Mouse (Mus musculus): ENCODE results near the gene Farp2. TPM values are rescaled to one million over a fixed set of nuclear protein-coding genes. Genes with fewer than 3 reads are reported as not detected.
"Not testable (repeated sequence)": the region's sequence is repeated elsewhere in the genome, so short reads cannot be mapped to it uniquely, and the experiment has no call there.

Farp2 gene
- total RNA-seq, 2 experiments from 2014 or later: 17.7 to 20.1 TPM

DNA sequence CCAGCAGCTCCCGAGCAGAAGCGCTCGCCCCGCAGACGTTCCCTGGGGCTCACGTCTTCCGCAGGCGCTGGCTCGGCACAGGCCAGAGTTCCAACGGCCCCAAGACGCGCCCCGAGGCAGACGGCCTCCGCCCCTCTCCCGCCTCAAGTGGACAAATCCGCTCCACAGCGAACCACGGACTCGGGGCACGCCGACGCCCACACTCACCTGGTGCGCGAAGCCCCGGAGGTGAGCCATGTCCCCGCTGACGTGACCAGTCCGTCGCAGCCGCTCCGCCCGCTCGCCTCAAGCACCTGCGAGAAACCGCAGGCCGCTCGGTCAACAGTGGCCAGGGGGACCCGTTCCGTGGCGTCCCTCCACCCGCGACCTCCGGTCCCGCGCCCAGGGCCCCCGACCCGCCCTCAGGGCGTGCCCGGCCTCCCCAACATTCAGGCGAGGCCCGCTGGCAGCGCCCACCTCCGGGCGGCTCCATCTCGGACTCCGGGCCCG lies 123.3 kb downstream of the Farp2 start:
- DNase-seq: no peak

DNA sequence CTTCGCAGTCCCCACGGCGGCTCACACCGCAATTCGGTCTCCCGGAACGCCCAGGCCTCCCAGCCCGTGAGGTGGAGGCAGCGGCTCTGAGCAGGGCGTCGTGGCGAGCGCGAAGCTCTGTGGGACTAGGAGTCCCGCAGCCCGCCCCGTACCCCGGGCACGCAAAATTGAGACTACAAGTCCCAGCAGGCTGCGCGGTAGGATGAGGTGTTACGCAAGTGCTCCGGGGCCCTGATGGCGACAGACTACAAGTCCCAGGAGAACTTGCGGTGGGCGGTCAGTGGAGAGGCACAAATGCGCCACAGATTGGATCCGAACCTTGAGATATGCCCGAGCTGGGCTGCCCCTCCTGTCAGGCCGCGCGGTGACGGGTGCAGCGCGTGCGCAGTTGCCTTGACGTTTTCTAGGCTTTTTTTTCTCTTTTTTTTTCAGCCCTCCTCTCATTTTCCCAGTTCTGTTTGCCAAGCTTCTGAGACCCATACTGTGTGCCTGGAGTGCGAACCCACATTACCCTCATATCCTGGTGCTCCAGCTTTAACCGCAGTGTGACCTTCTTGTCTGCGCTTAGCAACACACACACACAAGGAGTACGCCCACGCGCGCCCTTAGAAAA lies 123.8 kb downstream of the Farp2 start:
- DNase-seq: peak; percentile 98

DNA sequence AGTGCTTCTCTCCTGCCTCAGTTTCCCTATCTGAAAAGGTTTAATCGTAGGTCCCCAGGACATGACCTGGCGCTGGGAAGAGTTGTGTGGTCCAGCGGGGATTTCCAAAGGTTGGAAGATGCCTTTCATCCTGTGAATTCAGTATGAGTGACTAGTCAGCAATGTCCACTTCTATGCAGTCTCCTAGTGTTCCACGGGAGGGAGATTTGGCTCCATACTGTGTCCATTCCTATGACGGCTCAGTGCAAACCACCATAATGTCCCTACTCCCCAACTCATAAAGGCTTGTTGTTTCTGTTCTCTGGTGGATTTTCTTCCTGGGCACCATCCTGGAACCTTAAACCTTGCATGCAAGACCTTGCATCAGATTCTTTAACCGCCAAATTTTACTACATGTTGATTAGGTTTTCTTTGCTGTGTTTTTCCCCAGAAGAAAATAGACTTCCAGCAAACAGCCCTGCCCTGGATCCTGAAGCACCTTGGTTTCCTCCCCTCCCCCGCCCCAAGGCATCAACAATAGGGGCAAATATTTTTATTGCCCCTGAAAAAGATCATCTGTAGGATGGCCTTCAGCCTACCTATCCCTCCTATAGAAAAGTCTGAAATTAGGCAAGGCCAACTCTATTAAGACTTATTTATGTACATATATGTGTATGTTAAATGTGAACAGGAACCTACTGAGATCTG lies 124.5 kb downstream of the Farp2 start:
- no peak for DNase-seq

DNA sequence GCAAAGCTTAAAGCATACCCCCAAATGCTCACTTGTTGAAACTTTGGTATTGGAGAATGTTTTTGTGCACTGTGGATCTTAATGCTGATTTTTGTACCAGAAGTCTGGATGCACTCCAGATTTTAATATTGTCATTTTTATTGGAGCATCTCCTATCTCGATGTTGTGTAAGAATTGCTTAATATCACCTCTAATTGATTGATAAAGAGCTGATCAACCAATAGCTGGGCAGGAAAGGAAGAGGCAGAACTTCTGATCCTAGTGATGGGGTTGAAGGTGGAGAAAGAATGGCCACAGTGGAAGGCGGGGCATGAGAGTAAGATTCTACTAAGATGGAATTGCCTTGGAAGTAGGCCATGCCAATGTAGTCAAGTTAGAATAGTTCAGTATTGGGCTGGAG lies 130.1 kb downstream of the Farp2 start:
- DNase-seq: no peak

DNA sequence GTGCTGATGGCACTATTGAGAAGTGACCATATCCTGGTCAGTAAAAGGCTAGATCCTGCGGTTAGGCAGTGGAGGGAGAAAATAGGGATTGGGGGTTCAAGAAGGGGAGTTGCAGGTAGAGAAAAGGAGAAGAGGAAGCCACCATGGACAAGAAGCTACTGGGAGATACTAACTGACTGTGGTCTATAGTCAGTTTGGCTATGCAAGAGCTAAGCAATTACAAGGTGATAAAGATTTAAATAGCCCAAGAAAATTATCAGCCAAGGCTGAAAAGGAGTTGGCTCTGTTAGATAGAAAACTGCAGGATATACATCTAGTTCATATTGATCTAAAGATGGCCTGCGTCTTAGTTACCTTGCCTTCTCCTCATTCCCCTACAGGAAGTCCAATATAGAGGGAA lies 130.8 kb downstream of the Farp2 start:
- DNase-seq: no peak

DNA sequence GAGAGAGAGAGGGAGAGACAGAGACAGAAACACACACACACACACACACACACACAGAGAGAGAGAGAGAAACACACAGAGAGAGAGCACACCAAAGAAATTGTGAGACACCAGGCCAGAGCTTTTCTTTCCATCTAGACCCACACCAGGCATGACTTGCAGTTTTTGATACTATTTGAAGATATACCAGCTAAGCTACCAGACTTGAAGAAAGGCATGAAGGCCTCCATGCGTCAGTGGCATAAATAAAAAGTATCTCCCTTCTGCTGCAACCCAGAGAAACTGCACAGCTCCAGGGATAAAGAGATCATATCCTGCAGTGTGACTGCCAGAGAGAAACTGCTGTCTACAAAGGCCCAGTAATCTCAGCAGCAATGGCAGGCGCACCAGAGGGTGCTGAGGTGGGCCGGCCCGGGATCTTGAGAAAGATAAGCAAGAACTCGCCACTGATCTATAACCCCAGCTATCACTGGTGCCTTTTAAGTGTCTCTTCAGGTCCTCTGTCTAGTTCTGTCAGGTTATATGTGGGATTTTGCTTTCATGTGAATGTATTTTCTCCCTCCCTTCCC lies 137.8 kb downstream of the Farp2 start:
- DNase-seq: no peak

DNA sequence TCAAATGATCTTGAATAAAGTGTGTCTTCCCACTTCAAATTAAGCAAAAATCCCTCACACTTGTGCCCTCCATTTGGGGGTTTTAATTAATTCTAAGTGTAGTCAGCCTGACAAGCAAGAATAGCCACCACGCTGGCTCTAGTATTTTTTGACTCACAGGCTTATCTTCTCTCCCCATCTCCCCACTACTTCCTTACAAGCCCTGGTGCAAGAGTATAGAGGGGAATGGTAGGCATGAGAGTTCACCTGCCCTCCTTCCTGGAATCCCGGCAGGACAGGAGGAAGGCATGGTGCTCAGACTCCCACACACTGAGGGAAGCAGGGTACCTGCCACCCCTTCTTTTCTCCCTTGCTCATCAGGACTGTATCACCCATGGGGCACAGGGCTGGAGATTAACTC lies 142.4 kb downstream of the Farp2 start:
- DNase-seq: no peak

DNA sequence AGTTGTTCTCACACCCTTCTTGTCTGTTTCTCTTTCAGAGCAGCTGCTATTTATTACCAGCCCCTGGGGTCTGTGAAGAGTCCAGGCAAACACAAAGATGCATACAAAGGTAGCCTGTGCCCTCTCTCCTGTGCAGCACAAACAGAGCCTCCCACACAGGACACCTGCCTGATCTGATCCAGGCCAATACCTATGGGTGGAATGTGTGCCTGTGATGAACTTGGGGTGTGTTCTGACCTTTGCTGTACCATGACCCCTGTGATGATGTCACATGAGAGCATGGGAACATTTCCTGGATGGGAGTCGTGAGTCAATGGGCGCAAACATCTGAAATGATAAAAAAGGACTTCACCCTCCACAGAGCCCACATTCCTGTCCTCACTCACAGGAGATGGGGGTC lies 142.9 kb downstream of the Farp2 start:
- DNase-seq: no peak

DNA sequence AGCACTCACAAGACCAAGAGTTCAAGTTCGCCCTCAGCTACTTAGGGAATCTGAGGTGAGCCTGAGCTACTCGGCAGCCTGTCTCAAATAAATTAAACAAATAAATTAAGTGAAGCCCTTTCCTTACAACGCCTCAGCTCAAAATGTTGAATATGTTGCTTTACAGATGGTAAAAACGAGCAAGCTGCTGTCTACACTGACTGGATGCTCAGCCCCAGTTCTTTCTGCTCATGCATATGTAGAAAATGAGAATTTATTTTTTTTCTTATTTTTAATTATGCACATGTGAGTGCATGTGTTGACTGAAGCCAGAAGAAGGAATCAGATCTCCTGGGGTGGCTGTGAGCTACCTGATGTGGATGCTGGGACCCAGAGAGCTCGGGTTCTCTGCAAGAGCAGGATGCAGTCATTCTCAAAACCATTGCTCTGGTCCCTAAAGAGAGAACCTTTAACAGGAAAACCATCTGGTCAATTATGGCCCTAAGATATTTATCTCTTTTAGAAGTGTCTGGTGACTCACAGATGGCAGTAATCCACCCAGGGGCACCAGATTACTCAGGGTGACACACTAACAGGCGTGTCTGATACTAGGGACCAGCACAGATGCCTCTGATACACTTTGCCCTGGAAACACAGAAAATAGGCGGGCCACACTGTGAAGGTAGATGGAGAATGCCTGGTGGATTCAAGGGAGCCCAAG lies 144.6 kb downstream of the Farp2 start:
- DNase-seq: no peak

DNA sequence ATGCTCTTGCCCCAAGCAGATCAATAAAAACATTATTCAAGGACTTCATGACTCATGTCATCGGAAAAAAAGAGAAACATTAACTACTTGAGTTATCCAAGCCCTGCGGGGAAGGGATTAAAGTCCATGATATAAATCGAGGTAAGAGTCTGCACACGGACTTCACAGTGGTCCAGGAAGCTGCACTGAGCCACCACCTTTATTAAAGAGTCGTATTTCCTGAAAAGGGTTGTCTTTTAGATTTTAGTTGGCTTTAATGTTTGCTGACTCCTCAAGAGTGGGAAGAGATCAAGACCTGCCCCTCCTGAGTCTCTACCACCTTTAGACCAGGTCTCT lies 145.1 kb downstream of the Farp2 start:
- DNase-seq: no peak

DNA sequence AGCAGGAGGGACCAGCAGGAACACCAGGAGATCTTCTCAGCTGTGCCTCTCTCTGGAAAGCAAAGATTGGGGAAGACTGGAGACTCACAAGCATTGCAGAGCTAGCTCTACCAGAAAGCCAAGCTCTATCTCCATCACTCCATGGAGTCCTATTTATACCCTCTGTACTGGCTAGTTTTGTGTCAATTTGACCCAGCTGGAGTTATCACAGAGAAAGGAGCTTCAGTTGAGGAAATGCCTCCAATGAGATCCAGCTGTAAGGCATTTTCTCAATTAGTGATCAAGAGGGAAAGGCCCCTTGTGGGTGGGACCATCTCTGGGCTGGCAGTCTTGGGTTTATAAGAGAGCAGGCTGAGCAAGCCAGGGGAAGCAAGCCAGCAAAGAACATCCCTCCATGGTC lies 146.7 kb downstream of the Farp2 start, which contains the start of gene Stk25:
Gene Stk25, minus strand, starts transcription at position 101 of the 400 bp plus-strand sequence.
- DNase-seq: not testable (repeated sequence)

DNA sequence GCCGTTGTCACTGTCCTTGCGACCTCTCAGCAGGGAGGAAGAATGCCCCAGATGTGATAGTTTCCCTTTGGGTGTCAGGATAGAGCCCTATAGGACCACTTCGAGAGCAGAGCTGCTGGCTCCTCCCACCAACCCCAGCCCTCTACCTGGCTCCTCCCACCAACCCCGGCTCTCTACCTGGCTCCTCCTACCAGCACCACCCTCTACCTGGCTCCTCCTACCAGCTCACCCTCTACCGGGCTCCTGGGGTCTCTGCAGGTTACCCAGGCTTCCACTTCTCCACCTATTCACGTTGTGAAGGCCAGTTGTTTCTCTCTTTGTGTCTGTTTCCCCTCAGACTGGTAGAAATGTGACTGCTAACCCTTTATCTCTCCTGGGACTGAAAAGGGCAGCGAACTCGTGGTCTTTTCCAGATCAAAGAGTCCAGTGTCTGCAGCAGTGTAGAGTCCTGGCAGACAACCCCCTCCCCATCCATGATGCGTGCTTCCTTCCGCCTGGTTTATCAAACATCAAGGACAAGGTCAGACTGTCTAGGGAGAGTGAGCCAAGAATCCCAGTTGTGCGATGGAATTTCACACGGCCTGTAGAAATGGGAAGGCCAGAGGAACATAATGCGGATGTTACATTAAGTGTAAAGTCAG lies 156.0 kb downstream of the Farp2 start:
- peak; percentile 71 for DNase-seq

DNA sequence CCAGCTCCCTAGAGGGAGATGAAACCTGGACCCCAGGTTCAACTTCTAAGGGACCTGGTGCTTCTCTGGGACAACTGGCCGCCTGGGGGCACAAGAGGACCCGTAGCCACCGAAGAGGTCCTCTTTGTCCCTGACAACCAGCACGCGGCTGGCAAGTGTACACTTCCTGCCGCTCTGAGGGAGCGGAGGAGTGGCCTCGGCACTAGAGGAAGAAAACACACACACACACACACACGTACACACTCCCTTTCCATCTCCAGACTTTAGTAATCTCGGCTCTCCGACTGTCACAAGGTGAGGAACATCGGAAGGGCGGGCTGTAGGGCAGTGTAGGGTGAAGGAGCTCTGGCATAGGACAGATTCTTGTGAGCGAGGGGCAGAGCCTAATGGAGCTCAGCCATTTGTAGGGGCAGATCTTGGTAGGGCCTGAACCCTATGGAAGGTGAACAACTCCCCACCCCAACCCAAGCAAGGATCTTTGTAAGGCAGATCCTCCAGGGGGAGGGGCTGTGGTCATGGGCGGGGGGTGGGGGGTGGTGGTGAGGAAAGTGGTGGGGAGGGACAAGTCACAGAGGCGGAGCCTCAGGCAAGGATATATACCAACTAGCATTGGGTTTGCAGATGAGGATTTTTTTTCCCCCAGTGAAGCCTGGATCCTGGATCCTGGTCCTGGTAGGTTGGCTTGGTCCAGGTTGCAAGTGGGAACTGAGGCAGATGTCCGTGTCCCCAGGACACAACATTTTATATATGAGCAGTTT lies 157.1 kb downstream of the Farp2 start:
- DNase-seq: peak; percentile 89

DNA sequence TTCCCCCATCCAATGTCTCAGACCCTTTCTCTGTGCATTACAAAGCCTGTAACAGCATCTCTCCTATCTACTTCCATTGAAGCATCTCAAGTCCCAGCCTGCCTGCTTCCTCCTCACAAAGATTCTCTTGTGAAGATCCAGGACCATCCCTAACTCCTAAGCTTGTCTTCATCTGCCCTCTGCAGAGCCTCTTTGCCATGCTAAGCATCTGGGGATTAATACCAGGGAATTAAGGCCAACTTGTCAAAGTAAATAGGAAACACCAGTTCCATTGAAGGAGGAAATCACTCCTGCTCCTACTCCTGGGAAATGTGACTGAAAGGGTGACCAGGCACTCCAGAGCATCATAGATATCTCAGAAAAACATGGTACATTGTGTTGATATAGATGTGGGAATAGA lies 158.1 kb downstream of the Farp2 start:
- DNase-seq: no peak

Other genes starting within 250 kb of the Farp2 start
- 10 to 100 TPM; 32.8 to 37.4 TPM for gene Mterf4, start 206.2 kb upstream of the Farp2 start, total RNA-seq (2021)
- 10 to 100 TPM; 25.1 to 28.9 TPM for gene Ppp1r7, start 169.2 kb upstream of the Farp2 start, total RNA-seq (2021)
- gene Pask, start 168.6 kb upstream of the Farp2 start, total RNA-seq (2021): 1 to 10 TPM; 6.1 to 6.5 TPM
- not detected for gene Ano7, start 138.1 kb upstream of the Farp2 start, total RNA-seq (2021)
- gene Hdlbp, start 33.3 kb upstream of the Farp2 start, total RNA-seq (2021): 100 to 1,000 TPM; 310 to 325 TPM
- gene Stk25, start 146.6 kb downstream of the Farp2 start, total RNA-seq (2021): 100 to 1,000 TPM; 112 to 134 TPM
- 10 to 100 TPM; 17.4 to 21.0 TPM for gene Bok, start 173.6 kb downstream of the Farp2 start, total RNA-seq (2021)
- 10 to 100 TPM; 62.2 to 75.5 TPM for gene Atg4b, start 239.4 kb downstream of the Farp2 start, total RNA-seq (2021)
- gene Thap4, start 242.8 kb downstream of the Farp2 start, total RNA-seq (2021): 10 to 100 TPM; 46.0 to 51.7 TPM

Measured in adrenal gland, postnatal 10 days (tissue).